Mouse (Mus musculus) layer of hippocampus, adult 8-10 months (tissue): ENCODE measurements around the gene Defb11. TPM values are rescaled to one million over a fixed set of nuclear protein-coding genes. Genes with fewer than 3 reads are reported as not detected.
"Not testable (repeated sequence)": the region's sequence is repeated elsewhere in the genome, so short reads cannot be mapped to it uniquely, and the experiment has no call there.

Experiments used
- DNase-seq, 2 experiments: peaks; one replicate each; pipeline ENCODE4 v3.0.0; 2022; ENCODE audit warnings: low spot score in 2 of 2
- total RNA-seq, 4 experiments: library from RNA; stranded (reverse); gene quantifications; 2 replicates each; pipeline ENCODE4 v1.2.4; 2022

The Defb11 gene
- total RNA-seq, result not detected

- not testable (repeated sequence) for DNase-seq
Measured at GRCm38 (mm10) chr8:21906290-21906689, at the start of gene Defb11. Defb11 (minus strand) TSS chr8:21906412.

DNA sequence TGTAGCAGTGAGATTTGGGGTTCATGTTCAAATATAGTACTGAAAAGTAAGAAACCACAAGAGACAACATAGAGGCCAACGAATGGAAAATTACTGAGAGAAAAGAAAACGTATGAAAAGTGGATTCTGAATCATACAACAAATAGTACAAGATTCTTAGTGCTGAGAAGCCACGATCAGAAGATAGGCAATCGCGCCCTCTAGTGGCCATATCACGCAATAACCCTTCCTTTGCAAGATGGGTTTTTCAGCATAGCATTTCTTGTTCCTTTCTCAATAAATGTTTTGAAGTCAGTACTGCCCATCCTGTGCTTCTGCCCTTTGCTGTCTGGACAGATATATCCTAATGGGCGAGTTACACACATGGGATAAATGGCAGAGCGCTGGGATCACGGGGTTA lies 49.1 kb upstream of the Defb11 start:
- peak; percentile 15 to 55 for DNase-seq

DNA sequence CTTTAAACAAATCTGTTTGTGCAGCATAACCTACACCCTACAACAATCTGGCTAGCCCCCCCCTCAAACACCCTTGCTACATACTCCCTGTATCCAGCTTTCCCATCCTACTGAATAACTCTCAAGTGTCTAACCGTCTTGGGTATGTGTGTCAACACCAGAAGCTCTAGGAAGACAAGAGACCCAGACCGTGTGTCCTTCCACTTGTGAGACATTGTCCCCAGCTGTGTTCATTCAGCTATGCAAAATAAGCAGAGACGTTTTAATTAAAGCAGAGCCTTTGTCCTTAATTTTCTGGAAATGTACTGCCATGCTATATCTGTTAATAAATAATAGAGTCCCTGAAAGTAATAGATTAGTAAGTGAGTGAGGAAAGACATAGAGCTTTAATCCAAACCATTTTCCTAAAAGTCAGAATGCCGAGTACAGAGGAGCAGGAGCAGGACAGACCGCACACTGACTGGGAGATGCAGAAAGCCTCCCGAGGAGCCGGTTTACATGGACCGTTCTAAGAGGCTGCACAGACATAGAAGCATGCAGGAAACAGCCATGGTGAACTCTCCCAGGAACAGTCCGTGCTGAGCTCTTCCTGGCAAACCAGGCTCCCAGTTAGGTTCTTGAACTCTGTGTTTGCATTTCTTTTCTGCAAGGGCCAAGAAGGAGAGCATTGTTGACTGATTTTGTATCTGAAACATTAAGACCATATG lies 41.3 kb upstream of the Defb11 start:
- DNase-seq, result no peak

DNA sequence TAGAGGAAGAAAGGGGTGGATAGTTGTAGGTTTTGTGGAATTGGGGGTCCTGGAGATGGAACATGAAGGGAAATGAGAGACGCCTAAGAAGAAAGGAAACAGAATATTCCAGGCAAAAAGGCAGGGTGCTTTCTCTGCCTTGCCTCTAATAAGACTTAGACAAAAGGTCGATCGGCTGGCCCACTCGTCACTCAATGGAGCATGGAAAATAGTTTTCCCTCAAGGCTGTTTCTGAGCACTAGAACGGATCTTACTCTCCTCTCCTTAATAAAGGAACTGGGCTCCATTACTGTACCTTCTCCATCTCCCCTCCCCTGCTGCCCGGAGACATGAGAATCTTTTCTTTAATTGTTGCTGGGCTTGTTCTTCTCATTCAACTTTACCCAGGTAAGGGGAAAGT lies 40.2 kb upstream of the Defb11 start, which contains the start of gene Defb13:
Defb13 (plus strand) TSS at position 301 of the 400 bp plus-strand sequence.
- DNase-seq, result no peak

GRCm38 (mm10) chr8:21938052-21938451 lies 31.8 kb upstream of the Defb11 start, which contains the start of gene Defb35:
Defb35 (plus strand) TSS chr8:21938352.
- not testable (repeated sequence) for DNase-seq

- no peak for DNase-seq
Measured at GRCm38 (mm10) chr8:21932610-21933009, 26.4 kb upstream of the Defb11 start, which contains the start of gene Defb15. Defb15 (minus strand) TSS chr8:21932710.

DNA sequence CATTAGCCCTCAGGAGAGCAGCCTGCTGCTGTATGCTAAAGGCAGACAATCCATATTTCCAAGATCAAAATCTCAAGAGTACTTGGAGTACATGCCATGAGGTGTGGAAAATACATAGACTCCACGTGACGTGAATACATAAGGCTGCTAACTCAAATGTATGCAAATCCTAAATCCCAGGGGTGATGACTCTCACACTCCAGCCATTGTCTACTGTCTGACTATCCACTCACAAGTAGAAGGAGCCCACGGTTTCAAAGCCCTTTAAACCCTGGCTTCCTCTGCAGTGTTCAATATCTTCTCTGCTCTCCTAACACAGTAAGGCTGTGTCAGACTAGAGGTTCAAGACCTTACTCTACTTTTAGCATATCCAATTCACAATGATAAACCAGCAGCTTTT lies 24.5 kb upstream of the Defb11 start:
- not testable (repeated sequence) for DNase-seq

- DNase-seq, result peak; percentile 12 to 13
Measured at GRCm38 (mm10) chr8:21915625-21916024, 9.4 kb upstream of the Defb11 start.

DNA sequence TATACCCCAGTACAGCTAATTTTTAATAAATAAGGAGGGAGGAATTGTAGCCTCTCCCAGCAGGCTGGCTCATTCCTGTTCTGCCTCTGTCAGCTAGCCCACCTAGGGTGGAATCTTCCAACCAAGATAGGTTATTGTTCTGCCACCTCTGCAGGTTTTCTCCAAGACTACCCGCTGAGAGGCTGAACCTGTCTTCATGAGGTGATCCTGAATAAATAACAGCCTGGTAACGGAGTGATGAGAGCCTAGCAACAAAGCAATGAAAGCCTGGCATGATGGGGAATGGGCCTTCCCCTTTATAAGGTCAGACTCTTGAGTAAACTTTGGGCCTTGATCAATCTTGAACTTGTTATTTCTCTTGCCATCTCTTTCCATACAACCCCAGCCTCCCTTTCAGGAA lies 6.3 kb upstream of the Defb11 start:
- no peak for DNase-seq

- DNase-seq, result no peak
Measured at GRCm38 (mm10) chr8:21911931-21912330, 5.7 kb upstream of the Defb11 start.

- DNase-seq, result not testable (repeated sequence)
Measured at GRCm38 (mm10) chr8:21885321-21885720, 20.9 kb downstream of the Defb11 start, which contains the start of gene Defb9. Defb9 (minus strand) TSS chr8:21885421.

DNA sequence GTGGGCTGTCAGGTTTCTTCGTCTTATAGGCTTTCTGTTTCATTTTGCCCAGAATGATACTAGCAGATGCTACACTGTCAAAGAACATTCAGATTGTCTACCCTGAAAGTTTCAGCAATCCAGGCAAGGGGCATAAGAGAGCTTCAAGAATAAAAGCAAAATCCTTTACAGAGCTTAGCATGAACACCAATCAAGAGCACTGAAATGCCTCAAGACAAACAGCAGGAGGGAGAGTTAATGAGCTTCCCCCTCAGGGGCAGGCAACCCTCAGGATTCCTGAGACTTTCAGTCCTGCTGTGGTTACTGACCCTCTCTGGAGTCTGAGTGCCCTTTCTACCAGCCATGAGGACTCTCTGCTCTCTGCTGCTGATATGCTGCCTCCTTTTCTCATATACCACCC lies 47.6 kb downstream of the Defb11 start, which contains the start of gene Defb10:
Defb10 (plus strand) TSS at position 316 of the 400 bp plus-strand sequence.
- DNase-seq, result not testable (repeated sequence)

Other genes with a start within 250 kb of the Defb11 start
- gene Defa34, start 240.6 kb downstream of the Defb11 start, total RNA-seq, result not detected
- gene AY761184, start 202.8 kb downstream of the Defb11 start, total RNA-seq, result not detected
- gene Defa24, start 171.9 kb downstream of the Defb11 start, total RNA-seq, result not detected
- not detected for gene Defb50, start 82.9 kb downstream of the Defb11 start, total RNA-seq
- not detected for gene Defb2, start 66.5 kb downstream of the Defb11 start, total RNA-seq
- not detected for gene Defb10, start 47.5 kb downstream of the Defb11 start, total RNA-seq
- gene Defb9, start 21.0 kb downstream of the Defb11 start, total RNA-seq, result not detected
- not detected for gene Defb15, start 26.3 kb upstream of the Defb11 start, total RNA-seq
- not detected for gene Defb35, start 31.9 kb upstream of the Defb11 start, total RNA-seq
- not detected for gene Defb13, start 40.4 kb upstream of the Defb11 start, total RNA-seq
- not detected for gene Fam90a1a, start 52.3 kb upstream of the Defb11 start, total RNA-seq
- gene Ccdc70, start 63.4 kb upstream of the Defb11 start, total RNA-seq, result not detected
- gene Atp7b, start 153.9 kb upstream of the Defb11 start, total RNA-seq, result 1 to 10 TPM; 2.2 to 3.4 (median 2.7) TPM
- 10 to 100 TPM; 26.8 to 43.1 (median 34.3) TPM for gene Alg11, start 154.3 kb upstream of the Defb11 start, total RNA-seq
- gene Nek5, start 218.6 kb upstream of the Defb11 start, total RNA-seq, result 1 to 10 TPM in 1 of 4 experiments, under 1 TPM in 3; 0.25 to 1.2 (median 0.40) TPM